Mouse (Mus musculus): ENCODE results near the gene Tjp1.

DNA sequence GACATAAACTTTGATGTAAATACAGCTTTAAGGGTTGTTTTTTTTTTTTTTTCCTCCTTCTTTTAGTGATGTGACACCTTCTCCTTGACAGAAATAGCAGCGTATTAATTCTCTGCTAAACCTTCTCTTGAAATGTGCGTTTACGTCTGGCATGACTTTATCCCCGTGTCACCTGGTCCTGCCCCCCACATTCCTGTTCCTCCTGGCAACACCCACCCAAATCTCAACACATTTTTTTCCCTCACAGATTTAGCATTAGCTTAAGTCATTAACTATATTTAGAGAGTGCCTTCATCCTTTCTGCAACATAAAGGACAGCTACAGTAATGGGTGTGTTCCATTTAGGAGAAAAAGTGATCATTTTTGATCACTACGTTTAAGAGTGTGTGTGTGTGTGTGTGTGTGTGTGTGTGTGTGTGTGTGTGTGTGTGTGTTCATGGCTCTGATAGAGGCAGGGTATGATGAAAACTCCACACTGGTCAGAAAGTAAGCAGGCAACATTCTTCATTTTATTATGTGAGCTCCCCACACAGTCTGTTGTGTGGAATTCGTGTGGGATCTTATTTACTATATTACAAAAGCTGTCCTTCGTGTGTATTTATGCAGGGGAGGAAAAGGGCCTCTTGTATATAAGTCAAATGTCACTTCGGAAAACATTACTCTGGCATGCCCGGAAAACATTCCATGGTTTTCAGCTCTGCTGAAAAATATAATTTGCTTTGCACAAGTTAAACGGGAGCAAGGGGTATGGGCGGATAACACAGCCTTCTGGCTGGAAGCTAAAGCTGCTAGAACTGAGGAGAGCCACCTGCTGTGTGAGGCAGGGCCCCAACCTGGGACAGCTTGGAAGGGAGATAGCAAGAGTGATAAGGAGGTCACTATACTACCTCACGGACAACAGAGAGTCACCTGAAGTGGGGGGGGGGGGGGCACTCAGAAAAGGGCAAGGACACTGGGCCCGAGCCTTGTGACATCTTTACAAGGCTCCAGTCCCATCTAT lies 113.3 kb downstream of the Tjp1 start:
- no peak for TF ChIP-seq ZNF384 (IDR thresholded peaks at IDR 0.05; ENCODE audit: low read depth, low read length)
- no peak for TF ChIP-seq ZC3H11A (IDR thresholded peaks at IDR 0.05; ENCODE audit: borderline replicate concordance, low read depth, low read length)
- no peak for TF ChIP-seq MAFK (IDR thresholded peaks at IDR 0.05; ENCODE audit: insufficient read depth, low read depth, low read length)
- TF ChIP-seq HCFC1 (IDR thresholded peaks at IDR 0.05; ENCODE audit: borderline replicate concordance, insufficient read depth, low read length) = no peak

Data from ES-E14 (cell line).